Mouse (Mus musculus): ENCODE data around the gene Msh5. TPM values are rescaled to one million over a fixed set of nuclear protein-coding genes. Genes with fewer than 3 reads are reported as not detected.

The Msh5 gene
- polyA plus RNA-seq, 1 experiment from 2014 or later: 3.1 TPM

DNA sequence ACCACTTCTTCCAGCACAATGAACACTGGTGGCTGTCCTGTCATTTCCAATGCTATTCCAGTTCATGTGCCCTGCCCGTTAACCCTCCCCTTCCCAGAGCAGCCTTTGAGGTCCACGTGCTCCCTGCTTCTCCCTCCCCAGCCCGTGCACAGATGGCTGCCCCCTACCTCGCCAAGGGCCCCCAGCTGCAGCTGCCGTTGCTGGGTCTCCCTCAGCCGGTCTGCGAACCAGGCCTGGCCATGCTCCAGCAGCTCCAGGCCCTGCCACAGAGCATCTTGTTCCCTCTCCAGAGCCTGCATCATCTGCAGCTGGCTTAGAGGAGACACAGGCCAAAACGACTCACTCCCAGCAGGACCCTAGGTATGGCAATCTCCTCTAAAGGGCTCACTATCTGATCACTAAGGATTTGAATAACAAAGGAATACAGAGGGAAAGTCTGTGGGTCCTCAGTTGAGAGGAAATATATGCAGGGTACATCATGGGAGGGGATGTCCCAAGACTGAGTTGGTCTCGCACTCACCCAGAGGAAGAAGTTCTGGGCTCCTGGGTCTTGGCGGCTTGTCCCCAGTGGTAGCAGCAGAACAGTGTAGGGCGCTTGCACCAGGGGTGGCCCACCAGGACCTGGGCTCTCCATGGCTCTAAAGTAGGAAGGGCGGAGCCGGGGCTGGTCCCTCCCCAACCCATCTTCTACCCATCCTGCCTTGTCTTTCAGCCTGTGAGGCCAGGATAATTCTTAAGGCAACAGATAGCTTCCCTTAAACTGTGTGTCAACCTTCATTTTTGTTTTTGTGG lies 19.1 kb downstream of the Msh5 start, which contains the start of gene Sapcd1:
Sapcd1 (minus strand) TSS at position 740 of the 792 bp plus-strand sequence.
- peak within 1 kb of the TSS; percentile 73 for H3K27ac ChIP-seq (ENCODE audit: low read length)
- no peaks in the 10 kb centered on the region for H3K36me3 ChIP-seq (ENCODE audit: control insufficient read depth, insufficient read depth)
- 22% methylated on average over 13 of the region's 13 CpGs for WGBS
- peaks cover 19% of the 10 kb centered on the region for H3K4me1 ChIP-seq (replicated peaks; ENCODE audit: control insufficient read depth, insufficient read depth, low read length)
- no peaks in the 10 kb centered on the region for H3K9me3 ChIP-seq (ENCODE audit: control insufficient read depth, low read length)
- no peak within 1 kb of the TSS for H3K4me3 ChIP-seq (replicated peaks; ENCODE audit: low read length)
- peak within 1 kb of the TSS; percentile 48 for H3K9ac ChIP-seq (replicated peaks; ENCODE audit: low read depth, low read length)
- H3K27me3 ChIP-seq (replicated peaks; ENCODE audit: control insufficient read depth, insufficient read depth, low read length): no peaks in the 10 kb centered on the region
- H3K4me2 ChIP-seq (ENCODE audit: low read length): peak within 1 kb of the TSS; percentile 15
- ATAC-seq: peak; percentile 84

DNA sequence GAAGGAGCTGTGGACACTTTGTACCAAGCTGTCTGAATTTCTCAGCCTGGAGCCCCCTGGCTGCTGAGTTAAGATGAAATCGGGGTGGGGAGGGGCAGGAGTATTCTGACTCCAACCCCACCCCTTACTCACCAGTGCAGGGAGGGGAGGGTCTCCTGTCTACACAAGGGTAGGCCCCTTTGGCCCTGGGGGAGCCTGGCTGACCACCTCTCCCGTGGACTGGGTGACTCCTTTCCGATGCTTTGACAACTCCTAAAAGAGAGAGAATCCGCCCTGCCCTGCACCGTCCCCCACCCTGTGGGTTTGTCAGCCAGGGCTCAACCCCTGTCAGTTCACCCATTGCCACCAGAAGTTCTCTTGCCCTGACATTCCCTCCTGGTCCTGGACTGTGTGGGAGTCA lies 20.3 kb downstream of the Msh5 start:
- H3K4me1 ChIP-seq (replicated peaks; ENCODE audit: control insufficient read depth, insufficient read depth, low read length): peaks cover 25% of the 10 kb centered on the region
- ATAC-seq: no peak
- no peak overlapping the region for H3K9ac ChIP-seq (replicated peaks; ENCODE audit: low read depth, low read length)
- no peak overlapping the region for H3K4me2 ChIP-seq (ENCODE audit: low read length)
- H3K27me3 ChIP-seq (replicated peaks; ENCODE audit: control insufficient read depth, insufficient read depth, low read length): no peaks in the 10 kb centered on the region
- 84% methylated on average over 5 of the region's 5 CpGs for WGBS
- H3K4me3 ChIP-seq (replicated peaks; ENCODE audit: low read length): no peak overlapping the region
- no peak overlapping the region for H3K27ac ChIP-seq (ENCODE audit: low read length)
- H3K36me3 ChIP-seq (ENCODE audit: control insufficient read depth, insufficient read depth): no peaks in the 10 kb centered on the region
- no peaks in the 10 kb centered on the region for H3K9me3 ChIP-seq (ENCODE audit: control insufficient read depth, low read length)

DNA sequence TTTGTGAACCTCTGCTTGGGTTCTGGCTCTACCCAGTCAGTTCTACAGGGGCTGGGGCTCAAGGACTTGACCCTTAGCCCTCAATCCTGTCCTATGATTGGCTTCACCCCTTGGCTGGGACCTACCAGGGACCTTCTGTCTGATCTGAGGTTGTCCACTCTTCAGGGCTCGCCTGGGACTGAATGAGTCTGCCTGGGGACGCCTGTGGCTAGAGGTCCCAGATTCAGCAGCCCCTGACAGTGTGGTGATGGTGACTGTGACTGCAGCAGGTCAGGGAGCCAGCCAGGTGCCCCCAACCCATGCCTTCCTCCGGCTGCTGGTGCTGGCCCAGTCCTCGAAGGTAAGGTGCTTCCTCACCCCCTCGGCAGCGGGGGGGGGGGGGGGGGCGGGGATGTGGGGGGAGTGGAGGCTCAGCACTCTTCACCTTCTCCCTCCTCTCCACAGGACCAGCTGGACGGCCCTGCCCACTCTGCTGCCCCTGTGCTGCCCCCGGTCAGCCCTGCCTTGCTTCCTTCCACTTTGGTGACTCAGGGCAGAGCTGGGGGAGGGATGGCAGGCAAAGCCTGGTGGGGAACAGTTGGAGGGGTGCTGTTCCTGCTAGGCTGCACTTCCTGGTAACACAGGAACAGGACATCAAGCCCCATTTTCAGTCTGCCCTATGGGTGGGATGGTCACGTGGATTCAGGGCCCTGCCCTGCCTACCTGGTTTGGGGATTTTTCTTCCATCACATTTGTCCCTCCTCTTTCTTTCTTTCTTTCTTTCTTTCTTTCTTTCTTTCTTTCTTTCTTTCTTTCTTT lies 21.7 kb downstream of the Msh5 start:
- ATAC-seq: no peak
- no peaks in the 10 kb centered on the region for H3K36me3 ChIP-seq (ENCODE audit: control insufficient read depth, insufficient read depth)
- no peak overlapping the region for H3K4me2 ChIP-seq (ENCODE audit: low read length)
- peaks cover 25% of the 10 kb centered on the region for H3K4me1 ChIP-seq (replicated peaks; ENCODE audit: control insufficient read depth, insufficient read depth, low read length)
- no peaks in the 10 kb centered on the region for H3K9me3 ChIP-seq (ENCODE audit: control insufficient read depth, low read length)
- no peak overlapping the region for H3K4me3 ChIP-seq (replicated peaks; ENCODE audit: low read length)
- H3K27ac ChIP-seq (ENCODE audit: low read length): no peak overlapping the region
- no peak overlapping the region for H3K9ac ChIP-seq (replicated peaks; ENCODE audit: low read depth, low read length)
- H3K27me3 ChIP-seq (replicated peaks; ENCODE audit: control insufficient read depth, insufficient read depth, low read length): no peaks in the 10 kb centered on the region
- 79% methylated on average over 5 of the region's 10 CpGs for WGBS

DNA sequence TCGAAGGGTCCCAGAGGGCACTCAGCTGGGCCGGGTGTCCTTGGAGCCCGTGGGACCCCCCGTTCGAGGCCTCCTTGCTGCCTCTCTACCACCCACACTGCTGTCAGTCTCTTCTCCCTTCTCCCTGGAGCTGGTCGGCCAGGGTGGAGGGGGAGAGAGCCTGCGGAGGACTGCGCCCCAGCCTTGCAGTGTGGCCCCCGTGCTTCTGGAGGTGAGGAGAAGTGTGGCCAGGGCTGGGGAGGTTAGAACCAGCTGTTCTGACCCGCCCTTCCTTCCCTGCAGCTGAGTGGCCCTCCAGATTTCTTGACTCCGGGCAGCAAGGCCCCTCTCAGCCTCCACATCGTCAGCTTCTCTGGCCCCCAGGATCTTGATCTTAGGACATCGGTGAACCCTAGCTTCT lies 22.3 kb downstream of the Msh5 start:
- no peaks in the 10 kb centered on the region for H3K27me3 ChIP-seq (replicated peaks; ENCODE audit: control insufficient read depth, insufficient read depth, low read length)
- no peak for ATAC-seq
- no peak overlapping the region for H3K4me3 ChIP-seq (replicated peaks; ENCODE audit: low read length)
- H3K27ac ChIP-seq (ENCODE audit: low read length): no peak overlapping the region
- H3K4me1 ChIP-seq (replicated peaks; ENCODE audit: control insufficient read depth, insufficient read depth, low read length): peaks cover 22% of the 10 kb centered on the region
- no peaks in the 10 kb centered on the region for H3K36me3 ChIP-seq (ENCODE audit: control insufficient read depth, insufficient read depth)
- no peaks in the 10 kb centered on the region for H3K9me3 ChIP-seq (ENCODE audit: control insufficient read depth, low read length)
- no peak overlapping the region for H3K4me2 ChIP-seq (ENCODE audit: low read length)
- 74% methylated on average over 13 of the region's 13 CpGs for WGBS
- no peak overlapping the region for H3K9ac ChIP-seq (replicated peaks; ENCODE audit: low read depth, low read length)

DNA sequence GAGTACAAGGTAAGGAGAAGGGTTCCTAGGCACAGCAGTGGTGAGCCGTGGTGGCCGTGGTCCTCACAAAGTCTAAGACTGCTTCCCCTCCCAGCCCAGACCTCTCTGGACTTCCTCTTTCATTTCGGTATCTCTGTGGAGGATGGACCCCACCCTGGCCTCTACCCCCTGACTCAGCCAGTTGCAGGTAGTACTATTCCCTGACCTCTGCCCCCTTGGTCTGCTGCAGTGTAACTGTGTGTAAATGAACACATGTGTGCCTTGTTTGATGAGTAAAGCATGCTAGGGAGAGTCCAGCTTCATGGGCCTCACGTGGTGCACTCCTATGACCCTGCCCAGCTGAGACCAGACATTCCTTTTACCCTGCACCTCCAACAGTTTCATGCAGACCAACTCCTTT lies 22.8 kb downstream of the Msh5 start:
- Histone ChIP-seq H3K9me3 (ENCODE audit: control insufficient read depth, low read length) (no peaks in the 10 kb centered on the region), H3K4me1 (replicated peaks; ENCODE audit: control insufficient read depth, insufficient read depth, low read length) (peaks cover 22% of the 10 kb centered on the region), H3K27ac (ENCODE audit: low read length) (no peak overlapping the region), H3K4me3 (replicated peaks; ENCODE audit: low read length) (no peak overlapping the region), H3K27me3 (replicated peaks; ENCODE audit: control insufficient read depth, insufficient read depth, low read length) (no peaks in the 10 kb centered on the region), H3K4me2 (ENCODE audit: low read length) (no peak overlapping the region), H3K36me3 (ENCODE audit: control insufficient read depth, insufficient read depth) (no peaks in the 10 kb centered on the region), H3K9ac (replicated peaks; ENCODE audit: low read depth, low read length) (no peak overlapping the region)
- 90% methylated on average over 4 of the region's 4 CpGs for WGBS
- no peak for ATAC-seq

DNA sequence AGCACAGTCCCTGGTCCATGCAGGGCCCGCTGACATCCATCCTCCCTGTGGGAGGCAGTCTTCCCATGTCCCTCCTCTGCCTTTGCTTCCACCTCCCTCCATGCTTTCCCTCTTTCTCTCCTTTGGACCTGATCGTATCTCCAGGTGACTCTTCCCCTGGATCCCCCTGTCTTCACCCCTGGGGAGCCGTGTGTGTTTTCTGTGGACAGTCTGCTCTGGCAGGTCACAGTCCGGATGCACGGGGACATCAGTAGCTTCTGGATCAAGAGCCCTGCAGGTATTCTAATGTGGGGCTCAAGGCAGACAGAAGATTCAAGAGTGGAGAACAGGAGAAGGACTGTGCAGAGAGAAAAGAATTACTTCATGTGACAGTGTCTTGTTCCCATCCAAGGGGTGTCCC lies 23.3 kb downstream of the Msh5 start:
- no peak overlapping the region for H3K4me2 ChIP-seq (ENCODE audit: low read length)
- 84% methylated on average over 5 of the region's 5 CpGs for WGBS
- no peaks in the 10 kb centered on the region for H3K27me3 ChIP-seq (replicated peaks; ENCODE audit: control insufficient read depth, insufficient read depth, low read length)
- H3K27ac ChIP-seq (ENCODE audit: low read length): no peak overlapping the region
- H3K9me3 ChIP-seq (ENCODE audit: control insufficient read depth, low read length): no peaks in the 10 kb centered on the region
- no peaks in the 10 kb centered on the region for H3K36me3 ChIP-seq (ENCODE audit: control insufficient read depth, insufficient read depth)
- H3K4me3 ChIP-seq (replicated peaks; ENCODE audit: low read length): no peak overlapping the region
- H3K9ac ChIP-seq (replicated peaks; ENCODE audit: low read depth, low read length): no peak overlapping the region
- ATAC-seq: no peak
- peaks cover 22% of the 10 kb centered on the region for H3K4me1 ChIP-seq (replicated peaks; ENCODE audit: control insufficient read depth, insufficient read depth, low read length)

DNA sequence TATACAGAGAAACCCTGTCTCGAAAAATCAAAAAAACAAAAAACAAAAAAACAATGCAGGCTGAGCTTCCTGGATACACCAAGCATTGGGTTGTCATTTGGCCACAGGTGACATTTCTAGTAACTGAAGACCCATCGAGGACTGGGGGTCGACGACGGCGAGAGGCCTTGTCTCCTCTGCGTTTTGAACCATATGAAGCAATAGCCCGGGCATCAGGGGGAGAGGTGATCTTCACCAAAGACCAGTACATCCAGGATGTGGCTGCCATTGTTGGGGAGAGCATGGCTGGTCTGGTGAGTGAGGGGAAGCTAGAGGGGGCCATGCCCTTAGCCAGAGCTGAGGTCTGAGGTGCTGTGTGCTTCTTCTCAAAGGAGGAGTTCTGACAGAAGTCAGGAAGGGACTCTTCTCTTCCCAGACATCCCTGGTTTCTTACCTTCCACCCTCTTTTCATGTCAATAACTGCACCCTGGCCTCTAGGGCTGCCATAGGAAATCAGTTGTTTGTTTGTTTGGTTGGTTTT lies 23.9 kb downstream of the Msh5 start:
- no peak for ATAC-seq
- H3K36me3 ChIP-seq (ENCODE audit: control insufficient read depth, insufficient read depth): no peaks in the 10 kb centered on the region

DNA sequence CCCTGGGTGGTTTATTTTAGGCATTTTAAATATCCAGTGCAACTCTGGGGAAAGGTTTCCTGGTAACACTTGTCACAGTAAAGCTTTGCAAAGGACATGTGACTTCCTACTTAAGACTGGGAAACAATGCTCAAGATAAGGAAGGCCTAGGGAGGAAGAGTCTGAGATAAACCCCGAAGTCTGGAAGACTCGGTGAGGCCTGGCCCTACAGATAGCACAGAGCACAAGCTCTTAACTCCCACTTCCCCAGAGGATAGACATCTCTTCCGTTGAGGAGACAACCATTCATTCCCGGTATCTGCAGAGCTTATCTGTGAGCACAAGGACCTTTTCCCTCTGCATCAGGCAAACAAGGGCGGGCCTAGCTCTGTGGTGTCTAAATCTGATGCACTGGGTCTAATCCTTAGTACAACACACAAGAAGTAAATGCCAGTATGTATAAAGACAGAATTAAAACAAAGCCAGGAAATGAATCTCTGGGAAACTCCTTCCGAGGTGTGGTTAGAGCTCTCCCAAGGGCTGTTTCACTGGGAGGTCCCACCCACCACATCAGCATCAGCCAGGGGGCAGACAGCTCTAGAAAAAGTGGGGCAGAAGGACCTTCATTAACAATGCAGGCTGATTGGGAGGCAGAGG lies 24.6 kb downstream of the Msh5 start:
- no peak overlapping the region for H3K4me2 ChIP-seq (ENCODE audit: low read length)

More for the DNA sequence above, 23.9 kb downstream of the Msh5 start:
- Histone ChIP-seq H3K4me3 (replicated peaks; ENCODE audit: low read length) (no peak overlapping the region), H3K4me2 (ENCODE audit: low read length) (no peak overlapping the region), H3K27ac (ENCODE audit: low read length) (no peak overlapping the region), H3K4me1 (replicated peaks; ENCODE audit: control insufficient read depth, insufficient read depth, low read length) (peaks cover 21% of the 10 kb centered on the region), H3K27me3 (replicated peaks; ENCODE audit: control insufficient read depth, insufficient read depth, low read length) (no peaks in the 10 kb centered on the region), H3K9ac (replicated peaks; ENCODE audit: low read depth, low read length) (no peak overlapping the region), H3K9me3 (ENCODE audit: control insufficient read depth, low read length) (no peaks in the 10 kb centered on the region)
- WGBS: 96% methylated on average over 8 of the region's 8 CpGs

More for the DNA sequence above, 24.6 kb downstream of the Msh5 start:
- Histone ChIP-seq H3K36me3 (ENCODE audit: control insufficient read depth, insufficient read depth) (no peaks in the 10 kb centered on the region), H3K9ac (replicated peaks; ENCODE audit: low read depth, low read length) (no peak overlapping the region), H3K9me3 (ENCODE audit: control insufficient read depth, low read length) (no peaks in the 10 kb centered on the region), H3K27ac (ENCODE audit: low read length) (no peak overlapping the region), H3K4me1 (replicated peaks; ENCODE audit: control insufficient read depth, insufficient read depth, low read length) (peaks cover 15% of the 10 kb centered on the region; the same call in 1 of the 2 replicates), H3K4me3 (replicated peaks; ENCODE audit: low read length) (no peak overlapping the region), H3K27me3 (replicated peaks; ENCODE audit: control insufficient read depth, insufficient read depth, low read length) (no peaks in the 10 kb centered on the region)
- no peak for ATAC-seq
- 60% methylated on average over 6 of the region's 6 CpGs for WGBS

All from forebrain, embryonic 16.5 days (tissue).